Mouse (Mus musculus): ENCODE data around the gene Tbcel. TPM values are rescaled to one million over a fixed set of nuclear protein-coding genes. Genes with fewer than 3 reads are reported as not detected.

Gene Tbcel
- polyA plus RNA-seq, 1 experiment from 2014 or later, result 4.7 TPM

GRCm38 (mm10) chr9:42428060-42428924 lies 79.3 kb downstream of the Tbcel start:
- Histone ChIP-seq H3K4me3 (no peak overlapping the region), H3K36me3 (0 out of 2 replicates have a peak, but pooled peaks cover 16% of the 10 kb centered on the region), H3K9ac (no peak overlapping the region), H3K4me1 (replicated peaks) (peaks cover 5% of the 10 kb centered on the region; the same call in 1 of the 2 replicates), H3K4me2 (no peak overlapping the region), H3K27ac (replicated peaks) (0 out of 2 replicates have a peak overlapping the region, but pooled peaks have one; percentile 36), H3K27me3 (no peaks in the 10 kb centered on the region), H3K9me3 (no peaks in the 10 kb centered on the region)
- 76% methylated on average over 12 of the region's 12 CpGs for WGBS
- ATAC-seq (ENCODE audit: low FRiP score, low read depth), result no peak

- 0 out of 2 replicates have a peak, but pooled peaks cover 10% of the 10 kb centered on the region for H3K36me3 ChIP-seq
- H3K4me3 ChIP-seq, result no peak overlapping the region
- no peaks in the 10 kb centered on the region for H3K27me3 ChIP-seq
- WGBS, result 33% methylated on average over 10 of the region's 10 CpGs
- peak; percentile 78 for ATAC-seq (ENCODE audit: low FRiP score, low read depth)
- no peak overlapping the region for H3K4me2 ChIP-seq
- no peak overlapping the region for H3K9ac ChIP-seq
- H3K9me3 ChIP-seq, result no peaks in the 10 kb centered on the region
- H3K27ac ChIP-seq (replicated peaks), result 0 out of 2 replicates have a peak overlapping the region, but pooled peaks have one; percentile 26
- peaks cover 5% of the 10 kb centered on the region; the same call in 1 of the 2 replicates for H3K4me1 ChIP-seq (replicated peaks)
These were observed 80.8 kb downstream of the Tbcel start for GRCm38 (mm10) chr9:42426661-42427358.

- Histone ChIP-seq H3K9me3 (no peaks in the 10 kb centered on the region), H3K36me3 (peaks cover 16% of the 10 kb centered on the region; the same call in 1 of the 2 replicates), H3K4me2 (no peak overlapping the region), H3K4me1 (replicated peaks) (peaks cover 5% of the 10 kb centered on the region; the same call in 1 of the 2 replicates), H3K27me3 (no peaks in the 10 kb centered on the region), H3K4me3 (no peak overlapping the region), H3K27ac (replicated peaks) (no peak overlapping the region), H3K9ac (no peak overlapping the region)
- WGBS, result 92% methylated on average over 2 of the region's 2 CpGs
- ATAC-seq (ENCODE audit: low FRiP score, low read depth), result no peak
These were observed 84.0 kb downstream of the Tbcel start for GRCm38 (mm10) chr9:42423649-42424048.

- no peak overlapping the region for H3K4me2 ChIP-seq
- no peak overlapping the region for H3K27ac ChIP-seq (replicated peaks)
- ATAC-seq (ENCODE audit: low FRiP score, low read depth), result no peak
- H3K9ac ChIP-seq, result no peak overlapping the region
- H3K4me1 ChIP-seq (replicated peaks), result no peaks in the 10 kb centered on the region
- no peak overlapping the region for H3K4me3 ChIP-seq
- H3K9me3 ChIP-seq, result no peaks in the 10 kb centered on the region
- no peaks in the 10 kb centered on the region for H3K27me3 ChIP-seq
- 79% methylated on average over 2 of the region's 2 CpGs for WGBS
- peaks cover 21% of the 10 kb centered on the region for H3K36me3 ChIP-seq
These were observed 87.9 kb downstream of the Tbcel start for GRCm38 (mm10) chr9:42419687-42420086.

- Histone ChIP-seq H3K9me3 (no peaks in the 10 kb centered on the region), H3K9ac (no peak overlapping the region), H3K4me2 (no peak overlapping the region), H3K4me1 (replicated peaks) (peaks cover 5% of the 10 kb centered on the region; the same call in 1 of the 2 replicates), H3K36me3 (peaks cover 21% of the 10 kb centered on the region), H3K27ac (replicated peaks) (no peak overlapping the region), H3K4me3 (no peak overlapping the region), H3K27me3 (no peaks in the 10 kb centered on the region)
- 93% methylated on average over 5 of the region's 5 CpGs for WGBS
- ATAC-seq (ENCODE audit: low FRiP score, low read depth), result no peak
These were observed 88.8 kb downstream of the Tbcel start for GRCm38 (mm10) chr9:42418786-42419185.

GRCm38 (mm10) chr9:42417352-42417952 lies 90.2 kb downstream of the Tbcel start:
- Histone ChIP-seq H3K9ac (no peak overlapping the region), H3K36me3 (peaks cover 21% of the 10 kb centered on the region), H3K27me3 (no peaks in the 10 kb centered on the region), H3K4me2 (no peak overlapping the region), H3K4me1 (replicated peaks) (peaks cover 8% of the 10 kb centered on the region; the same call in 1 of the 2 replicates), H3K9me3 (no peaks in the 10 kb centered on the region), H3K4me3 (no peak overlapping the region), H3K27ac (replicated peaks) (no peak overlapping the region)
- WGBS, result 87% methylated on average over 12 of the region's 12 CpGs
- no peak for ATAC-seq (ENCODE audit: low FRiP score, low read depth)

GRCm38 (mm10) chr9:42415184-42415583 lies 92.4 kb downstream of the Tbcel start:
- peaks cover 15% of the 10 kb centered on the region for H3K36me3 ChIP-seq
- H3K27me3 ChIP-seq, result no peaks in the 10 kb centered on the region
- no peaks in the 10 kb centered on the region for H3K9me3 ChIP-seq
- 7% methylated on average over 1 of the region's 1 CpGs for WGBS
- ATAC-seq (ENCODE audit: low FRiP score, low read depth), result 0 out of 2 replicates have a peak, but pooled peaks have one; percentile 30
- no peak overlapping the region for H3K4me3 ChIP-seq
- peaks cover 8% of the 10 kb centered on the region; the same call in 1 of the 2 replicates for H3K4me1 ChIP-seq (replicated peaks)
- H3K27ac ChIP-seq (replicated peaks), result no peak overlapping the region
- H3K9ac ChIP-seq, result no peak overlapping the region
- H3K4me2 ChIP-seq, result no peak overlapping the region

- Histone ChIP-seq H3K27me3 (no peaks in the 10 kb centered on the region), H3K4me3 (no peak overlapping the region), H3K4me1 (replicated peaks) (peaks cover 8% of the 10 kb centered on the region; the same call in 1 of the 2 replicates), H3K4me2 (no peak overlapping the region), H3K9me3 (no peaks in the 10 kb centered on the region), H3K9ac (no peak overlapping the region), H3K36me3 (peaks cover 15% of the 10 kb centered on the region), H3K27ac (replicated peaks) (0 out of 2 replicates have a peak overlapping the region, but pooled peaks have one; percentile 0)
- ATAC-seq (ENCODE audit: low FRiP score, low read depth), result no peak
- 58% methylated on average over 12 of the region's 12 CpGs for WGBS
These were observed 94.3 kb downstream of the Tbcel start for GRCm38 (mm10) chr9:42413345-42413744.

GRCm38 (mm10) chr9:42411296-42411695 lies 96.3 kb downstream of the Tbcel start:
- H3K9me3 ChIP-seq, result no peaks in the 10 kb centered on the region
- H3K36me3 ChIP-seq, result peaks cover 12% of the 10 kb centered on the region; the same call in 1 of the 2 replicates
- no peak overlapping the region for H3K9ac ChIP-seq
- no peak overlapping the region for H3K4me2 ChIP-seq
- no peak overlapping the region for H3K27ac ChIP-seq (replicated peaks)
- no peak overlapping the region for H3K4me3 ChIP-seq
- H3K27me3 ChIP-seq, result no peaks in the 10 kb centered on the region
- ATAC-seq (ENCODE audit: low FRiP score, low read depth), result no peak
- WGBS, result 86% methylated on average over 6 of the region's 6 CpGs
- H3K4me1 ChIP-seq (replicated peaks), result peaks cover 8% of the 10 kb centered on the region; the same call in 1 of the 2 replicates

- Histone ChIP-seq H3K27me3 (no peaks in the 10 kb centered on the region), H3K27ac (replicated peaks) (no peak overlapping the region), H3K4me2 (no peak overlapping the region), H3K4me3 (no peak overlapping the region), H3K9ac (no peak overlapping the region), H3K9me3 (no peaks in the 10 kb centered on the region), H3K36me3 (no peaks in the 10 kb centered on the region), H3K4me1 (replicated peaks) (no peaks in the 10 kb centered on the region; the same call in 1 of the 2 replicates)
- WGBS, result 79% methylated on average over 4 of the region's 4 CpGs
- no peak for ATAC-seq (ENCODE audit: low FRiP score, low read depth)
These were observed 101.9 kb downstream of the Tbcel start for GRCm38 (mm10) chr9:42405736-42406135.

GRCm38 (mm10) chr9:42401486-42401885 lies 106.1 kb downstream of the Tbcel start:
- Histone ChIP-seq H3K9ac (no peak overlapping the region), H3K36me3 (no peaks in the 10 kb centered on the region), H3K27ac (replicated peaks) (no peak overlapping the region), H3K27me3 (no peaks in the 10 kb centered on the region), H3K4me3 (no peak overlapping the region), H3K4me1 (replicated peaks) (peaks cover 5% of the 10 kb centered on the region), H3K9me3 (no peaks in the 10 kb centered on the region), H3K4me2 (no peak overlapping the region)
- ATAC-seq (ENCODE audit: low FRiP score, low read depth), result no peak; the same call in 1 of the 2 replicates
- 57% methylated on average over 6 of the region's 6 CpGs for WGBS

All from hindbrain, embryonic 15.5 days (tissue).